Mouse (Mus musculus) liver, adult 2 months (tissue): ENCODE data around the gene Crispld2.

Experiments
- CTCF ChIP-seq: fragments of 200-500 bp; IDR thresholded peaks from 2 replicates; pipeline ENCODE4 v1.5.1; 2011; ENCODE audit warnings: low read depth, low read length, control low read depth
- POLR2A ChIP-seq: fragments of 200-500 bp; IDR thresholded peaks from 2 replicates; pipeline ENCODE4 v1.6.1; 2011; ENCODE audit warnings: low read length, control low read depth; ENCODE audit not compliant: insufficient read depth; ENCODE audit errors: extremely low read depth

DNA sequence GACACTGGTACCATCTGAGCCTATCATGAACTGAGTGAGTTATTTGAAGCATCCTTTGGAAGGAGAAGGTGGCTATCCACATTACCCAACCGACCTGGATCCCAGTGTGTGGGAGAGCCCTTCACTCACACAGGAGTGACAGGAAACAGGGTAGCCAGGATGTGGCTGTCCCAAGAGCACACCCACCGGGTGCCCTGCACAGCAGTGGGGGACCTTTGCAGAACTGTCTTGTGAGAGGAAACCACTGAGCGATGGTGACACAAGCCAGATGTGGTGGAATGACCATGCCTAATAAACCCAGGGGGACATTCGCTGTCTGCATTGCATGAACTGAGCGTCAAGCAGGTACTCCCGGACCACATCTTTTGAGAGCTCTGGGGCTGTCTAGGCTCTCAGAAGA is 34.8 kb downstream of the Crispld2 start:
- TF ChIP-seq CTCF (no peak), POLR2A (no peak)
